Mouse (Mus musculus): ENCODE results near the gene Tmem19.
A peak's percentile ranks its signal among the peaks of the same experiment; 100 is the strongest.

Tmem19 gene

DNA sequence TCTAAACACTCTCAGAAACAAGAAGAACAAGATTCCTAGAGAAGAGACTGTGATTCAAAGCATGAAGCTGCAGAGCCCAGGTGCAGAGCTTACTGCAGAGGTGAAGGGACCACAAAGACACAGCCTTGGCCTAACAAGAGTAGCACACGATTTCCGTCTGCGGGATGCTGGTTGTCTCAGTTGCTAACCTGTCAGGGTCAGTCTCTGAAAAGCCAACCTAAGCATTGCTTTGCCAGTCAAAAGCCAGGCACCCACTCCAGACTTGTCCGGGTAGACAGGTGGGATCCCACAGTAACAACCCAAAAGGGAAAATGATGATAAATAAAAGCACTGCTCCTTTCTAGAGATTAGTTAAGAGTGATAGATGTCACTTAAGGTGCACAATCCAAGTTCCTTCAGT, 53.1 kb downstream of the Tmem19 start:
- DNase-seq: no peak

DNA sequence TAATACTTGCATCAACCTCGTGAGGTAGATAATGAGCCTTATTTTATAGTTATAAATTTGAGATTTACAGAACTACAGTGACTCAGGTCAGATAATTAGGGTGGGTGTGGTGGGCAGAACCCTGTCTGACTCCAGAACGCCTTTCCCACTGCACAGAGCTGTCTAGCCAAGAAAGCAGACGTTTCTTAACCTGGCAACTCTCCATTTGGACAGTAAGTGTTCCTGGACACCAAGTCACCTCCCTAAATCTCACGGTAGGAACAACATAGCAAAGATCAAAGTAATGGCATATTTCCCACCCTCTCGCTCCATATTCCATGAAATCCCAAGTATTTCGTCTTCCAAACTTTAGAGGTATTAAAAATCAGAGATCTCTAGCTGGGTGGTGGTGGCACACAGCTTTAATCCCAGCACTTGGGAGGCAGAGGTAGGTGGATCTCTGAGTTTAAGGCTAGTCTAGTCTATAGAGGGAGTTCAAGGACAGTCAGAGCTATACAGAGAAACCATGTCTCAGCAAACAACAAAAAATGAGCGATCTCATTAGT, 54.9 kb downstream of the Tmem19 start:
- no peak for DNase-seq

DNA sequence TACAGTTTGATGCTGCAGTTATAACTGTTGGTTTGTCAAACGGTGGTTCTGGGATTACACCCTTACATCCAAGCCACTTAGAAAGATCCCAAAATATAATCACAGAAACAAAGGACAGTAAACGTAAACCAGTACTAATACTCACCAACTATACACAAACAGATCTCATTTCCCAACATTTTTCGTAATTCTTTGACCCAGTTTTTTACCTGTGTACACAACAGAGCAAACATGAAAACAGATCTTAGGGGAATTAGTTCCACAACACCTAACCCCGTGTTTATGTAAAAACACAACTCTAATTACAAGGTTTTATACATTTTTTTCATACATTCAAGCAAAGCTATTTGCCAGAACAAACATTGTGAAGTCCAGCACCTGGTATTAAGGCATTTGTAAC, 63.6 kb downstream of the Tmem19 start:
- no peak for DNase-seq

DNA sequence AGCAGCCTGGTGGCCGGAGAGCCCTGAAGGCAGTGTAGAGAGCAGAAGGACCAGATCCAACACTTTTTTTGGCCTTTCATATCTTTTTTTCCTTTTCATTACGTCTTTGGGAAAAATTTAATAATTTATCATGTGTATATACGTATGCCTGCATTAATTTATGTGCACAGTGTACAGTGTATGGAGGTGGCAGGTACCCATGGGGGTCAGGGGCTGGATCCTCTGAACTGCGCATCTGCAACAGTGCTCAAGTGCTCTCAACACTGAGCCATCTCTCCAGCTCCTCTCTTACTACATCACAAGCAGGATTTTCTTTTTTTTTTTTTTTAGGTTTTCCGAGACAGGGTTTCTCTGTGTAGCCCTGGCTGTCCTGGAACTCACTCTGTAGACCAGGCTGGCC, 64.7 kb downstream of the Tmem19 start:
- DNase-seq: no peak

DNA sequence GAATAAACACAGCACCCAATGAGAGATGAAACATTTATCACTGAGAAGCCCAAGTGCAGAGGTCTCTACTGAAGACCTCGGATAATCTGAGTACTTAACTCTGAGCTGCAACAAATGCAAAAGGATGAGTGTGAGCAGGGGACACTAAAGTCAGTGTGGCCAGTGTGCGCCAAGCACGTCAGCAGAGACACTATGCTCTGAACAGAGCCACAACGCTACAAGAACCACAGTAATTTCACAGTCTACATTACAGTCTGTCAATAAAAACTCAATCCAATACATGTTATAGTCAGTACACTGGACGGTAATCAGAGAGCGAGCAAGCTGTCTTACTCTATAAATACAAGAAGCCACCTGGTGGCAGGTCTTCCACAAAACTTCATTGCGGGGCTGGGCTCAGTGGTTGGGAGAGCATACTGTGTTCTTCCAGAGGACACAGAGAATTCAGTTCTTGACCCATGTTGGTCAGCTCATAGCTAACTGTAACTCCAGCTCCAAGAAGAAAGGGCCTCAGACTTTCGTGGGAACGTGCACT, 65.8 kb downstream of the Tmem19 start:
- no peak for DNase-seq

DNA sequence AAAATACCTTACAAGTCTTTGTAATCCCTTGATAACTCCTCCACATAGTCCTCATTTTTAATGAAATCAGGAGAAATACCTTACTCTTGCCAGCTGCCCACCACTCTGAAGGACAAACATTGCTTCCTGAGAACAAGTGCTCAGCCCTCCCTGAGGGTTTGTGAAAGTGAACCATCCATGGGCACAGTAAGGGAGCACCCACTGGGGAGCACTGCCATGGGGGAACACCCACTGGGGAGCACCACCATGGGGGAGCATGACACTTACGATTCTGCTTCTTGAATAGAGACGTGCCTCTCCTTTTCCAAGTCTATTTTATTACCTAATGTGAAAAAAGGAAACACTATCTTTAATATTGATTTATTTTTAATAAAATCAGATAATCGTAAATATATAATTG, 67.1 kb downstream of the Tmem19 start:
- no peak for DNase-seq

DNA sequence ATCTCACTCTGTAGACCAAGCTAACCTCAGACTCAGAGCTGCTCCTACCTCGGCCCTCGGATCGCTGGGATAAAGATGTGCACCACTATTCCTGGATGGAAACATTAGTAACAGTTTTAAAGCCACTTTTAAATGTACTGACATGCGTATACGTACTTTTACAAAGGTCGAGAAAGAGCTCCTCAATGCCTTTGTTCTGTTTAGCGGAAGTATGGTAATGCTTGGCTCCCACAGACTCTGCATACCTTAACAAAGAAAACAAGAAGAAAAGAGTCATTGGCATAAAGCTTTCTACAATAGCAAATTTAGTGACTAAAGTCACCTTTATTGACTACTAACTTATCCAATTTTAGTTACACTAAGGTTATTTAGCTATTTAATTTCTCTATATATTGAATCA, 67.6 kb downstream of the Tmem19 start:
- DNase-seq: no peak

DNA sequence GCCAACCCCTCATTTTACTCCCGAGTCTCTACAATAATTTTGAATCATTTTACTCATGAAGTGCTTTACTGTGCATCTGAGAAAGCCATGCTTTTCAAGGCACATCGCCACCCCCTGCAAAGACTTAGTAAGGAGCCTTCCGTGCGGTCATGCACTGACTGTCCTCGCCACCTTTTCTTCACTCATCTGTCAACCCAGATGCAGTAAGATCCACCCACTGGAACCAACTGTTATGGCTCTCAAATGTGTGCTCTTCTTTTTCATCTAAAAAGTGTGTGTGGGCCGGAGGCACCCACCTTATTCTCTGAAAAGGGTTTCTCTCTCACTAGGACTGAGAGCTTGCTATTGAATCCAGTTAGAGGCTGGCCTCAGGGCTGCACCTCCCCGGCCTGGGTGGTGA, 68.4 kb downstream of the Tmem19 start:
- peak; percentile 65 for DNase-seq

DNA sequence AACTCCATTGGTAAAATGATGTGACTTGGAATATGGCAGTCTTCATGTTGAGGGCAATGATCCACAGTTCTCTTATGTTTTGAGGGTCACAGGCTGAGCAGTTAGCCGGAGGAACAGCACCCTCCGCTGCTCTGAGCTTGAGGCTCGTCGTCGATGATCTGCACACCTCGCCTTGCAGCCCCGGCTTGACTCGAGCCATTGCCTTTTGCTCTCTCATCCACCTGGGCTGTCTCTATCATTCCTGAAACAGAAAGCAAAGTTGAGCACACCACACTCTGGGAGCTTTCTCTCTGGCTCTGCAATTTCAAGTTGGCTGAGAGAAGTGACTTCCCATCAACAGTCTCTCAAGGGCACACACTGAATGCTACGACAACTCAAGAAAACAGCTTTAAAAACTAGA, 71.6 kb downstream of the Tmem19 start:
- DNase-seq: no peak
